Mouse (Mus musculus) E14TG2a.4 (cell line): ENCODE data around the gene Neurl1a.

Experiments used
- CTCF ChIP-seq: conservative IDR thresholded peaks from 2 replicates; pipeline ENCODE4 v1.5.1; 2014; ENCODE audit warnings: low read length
- POU5F1 ChIP-seq: IDR thresholded peaks from 2 replicates; pipeline ENCODE4 v1.6.1; 2014; ENCODE audit warnings: low read length, borderline replicate concordance

DNA sequence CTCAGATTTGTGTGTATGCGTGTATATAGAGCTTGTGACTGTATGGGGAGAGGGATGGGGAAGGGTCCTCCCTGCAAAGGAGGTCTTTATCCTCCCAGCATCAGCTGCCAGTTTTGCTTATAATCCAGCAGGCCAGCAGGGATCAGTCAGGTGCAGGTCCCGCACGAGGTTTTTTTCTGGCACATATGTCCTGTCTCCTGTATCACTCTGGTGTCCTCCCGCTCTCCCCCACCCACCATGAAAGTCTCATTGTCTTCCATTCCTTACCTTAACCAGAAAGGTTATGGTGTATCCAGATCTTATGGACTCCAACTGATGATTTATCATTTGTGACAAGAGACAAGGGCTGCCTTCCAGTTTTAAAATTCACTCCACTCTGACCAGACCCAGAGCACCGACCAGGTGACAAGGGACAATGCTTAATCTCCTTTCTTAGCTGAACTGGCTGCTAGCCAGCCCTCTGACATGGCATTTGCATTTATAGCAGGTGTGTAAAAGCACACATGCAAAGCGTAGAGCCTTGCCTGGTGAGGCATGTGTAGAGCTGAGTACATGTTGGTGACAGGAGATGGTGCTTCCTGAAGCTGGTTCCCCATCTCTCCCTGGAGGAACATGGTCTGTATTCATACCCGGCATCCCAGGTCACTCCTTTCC is 43.0 kb downstream of the Neurl1a start:
- TF ChIP-seq CTCF (no peak), POU5F1 (no peak)
